Mouse (Mus musculus) neural tube, embryonic 13.5 days (tissue): ENCODE data around the gene Adat1. TPM values are rescaled to one million over a fixed set of nuclear protein-coding genes. Genes with fewer than 3 reads are reported as not detected.

Experiments used
- ATAC-seq: fragments of 200-750 bp; cut with Nextera tagmentation; 2 replicates; pipeline ENCODE4 v1.8.0; 2017; ENCODE audit warnings: low read depth, mild to moderate bottlenecking, moderate TSS enrichment, moderate library complexity
- H3K27ac ChIP-seq: fragments of 300-500 bp; sonication (generic); replicated peaks from 2 replicates; pipeline ENCODE4 v1.5.1; 2015; ENCODE audit warnings: moderate library complexity, mild to moderate bottlenecking, inconsistent platforms
- H3K27me3 ChIP-seq: fragments of 300-500 bp; sonication (generic); 2 replicates; pipeline ENCODE4 v1.6.1; 2015; ENCODE audit warnings: mild to moderate bottlenecking, inconsistent platforms
- H3K36me3 ChIP-seq: fragments of 300-500 bp; sonication (generic); 2 replicates; pipeline ENCODE4 v1.6.1; 2015; ENCODE audit warnings: mild to moderate bottlenecking, inconsistent platforms
- H3K4me1 ChIP-seq: fragments of 300-500 bp; sonication (generic); replicated peaks from 2 replicates; pipeline ENCODE4 v1.6.1; 2015; ENCODE audit warnings: inconsistent platforms
- H3K4me2 ChIP-seq: fragments of 300-500 bp; sonication (generic); 2 replicates; pipeline ENCODE4 v1.6.1; 2015; ENCODE audit warnings: inconsistent platforms, mild to moderate bottlenecking, moderate library complexity
- H3K4me3 ChIP-seq: fragments of 300-500 bp; sonication (generic); 2 replicates; pipeline ENCODE4 v1.5.1; 2015; ENCODE audit warnings: mild to moderate bottlenecking, inconsistent platforms
- H3K9ac ChIP-seq: fragments of 300-500 bp; sonication (generic); 2 replicates; pipeline ENCODE4 v1.6.1; 2015; ENCODE audit warnings: moderate library complexity, mild to moderate bottlenecking, inconsistent platforms
- H3K9me3 ChIP-seq: fragments of 300-500 bp; sonication (generic); 2 replicates; pipeline ENCODE4 v1.6.1; 2016; ENCODE audit warnings: inconsistent platforms
- WGBS: fragments of 180-500 bp; shearing (Covaris S2); methylation state at CpG from one replicate; pipeline ENCODE4 v1.1.7; 2015; 5-methylcytosine and 5-hydroxymethylcytosine counted together
- polyA plus RNA-seq: library from polyadenylated mRNA; unstranded; fragments of >200 nt; fragmentation: Nextera tagmentation; extraction: Ambion mirVana; gene quantifications from 2 replicates; pipeline ENCODE4 v1.2.1, GENCODE M21; 2015

Gene Adat1
- polyA plus RNA-seq, 1 experiment from 2014 or later: 8.9 TPM

- Histone ChIP-seq H3K4me3 (peak overlapping the region; percentile 64), H3K27me3 (no peaks in the 10 kb centered on the region), H3K9me3 (no peaks in the 10 kb centered on the region), H3K9ac (peak overlapping the region; percentile 79), H3K27ac (peak overlapping the region; percentile 92), H3K36me3 (no peaks in the 10 kb centered on the region), H3K4me1 (peaks cover 17% of the 10 kb centered on the region), H3K4me2 (peak overlapping the region; percentile 71)
- no peak; the same call in 1 of the 2 replicates for ATAC-seq
- 27% methylated on average over 19 of the region's 19 CpGs for WGBS
Observed at GRCm38 (mm10) chr8:111932580-111933336, 59.3 kb downstream of the Adat1 start.

- Histone ChIP-seq H3K4me1 (peaks cover 17% of the 10 kb centered on the region), H3K9me3 (no peaks in the 10 kb centered on the region), H3K4me2 (no peak overlapping the region), H3K27ac (no peak overlapping the region), H3K27me3 (no peaks in the 10 kb centered on the region), H3K36me3 (0 out of 2 replicates have a peak, but pooled peaks cover 2% of the 10 kb centered on the region), H3K4me3 (no peak overlapping the region), H3K9ac (no peak overlapping the region)
- 77% methylated on average over 16 of the region's 16 CpGs for WGBS
- no peak for ATAC-seq
Observed at GRCm38 (mm10) chr8:111931721-111932120, 60.4 kb downstream of the Adat1 start.

GRCm38 (mm10) chr8:111929648-111930344, 62.3 kb downstream of the Adat1 start:
- Histone ChIP-seq H3K9ac (no peak overlapping the region), H3K4me1 (peaks cover 17% of the 10 kb centered on the region), H3K27me3 (no peaks in the 10 kb centered on the region), H3K4me3 (no peak overlapping the region), H3K9me3 (no peaks in the 10 kb centered on the region), H3K36me3 (0 out of 2 replicates have a peak, but pooled peaks cover 2% of the 10 kb centered on the region), H3K4me2 (no peak overlapping the region), H3K27ac (no peak overlapping the region)
- ATAC-seq: no peak
- WGBS: 81% methylated on average over 8 of the region's 8 CpGs

GRCm38 (mm10) chr8:111924976-111925375, 67.1 kb downstream of the Adat1 start:
- Histone ChIP-seq H3K4me3 (no peak overlapping the region), H3K9me3 (no peaks in the 10 kb centered on the region), H3K9ac (no peak overlapping the region), H3K27ac (no peak overlapping the region), H3K4me1 (no peaks in the 10 kb centered on the region), H3K27me3 (no peaks in the 10 kb centered on the region), H3K4me2 (no peak overlapping the region), H3K36me3 (0 out of 2 replicates have a peak, but pooled peaks cover 2% of the 10 kb centered on the region)
- 87% methylated on average over 7 of the region's 7 CpGs for whole genome bisulfite sequencing
- no peak for ATAC-seq

- H3K27ac ChIP-seq: no peak overlapping the region
- no peaks in the 10 kb centered on the region for H3K27me3 ChIP-seq
- no peak; the same call in 1 of the 2 replicates for ATAC-seq
- peaks cover 7% of the 10 kb centered on the region for H3K36me3 ChIP-seq
- H3K4me2 ChIP-seq: no peak overlapping the region
- H3K9me3 ChIP-seq: no peaks in the 10 kb centered on the region
- 31% methylated on average over 10 of the region's 10 CpGs for WGBS
- no peak overlapping the region for H3K4me3 ChIP-seq
- H3K9ac ChIP-seq: no peak overlapping the region
- H3K4me1 ChIP-seq: no peaks in the 10 kb centered on the region
Observed at GRCm38 (mm10) chr8:111923383-111923804, 68.7 kb downstream of the Adat1 start.

- WGBS: 89% methylated on average over 4 of the region's 4 CpGs
- Histone ChIP-seq H3K4me1 (no peaks in the 10 kb centered on the region), H3K4me2 (no peak overlapping the region), H3K36me3 (peaks cover 21% of the 10 kb centered on the region), H3K27ac (no peak overlapping the region), H3K4me3 (no peak overlapping the region), H3K9me3 (no peaks in the 10 kb centered on the region), H3K9ac (no peak overlapping the region), H3K27me3 (no peaks in the 10 kb centered on the region)
- ATAC-seq: no peak
Observed at GRCm38 (mm10) chr8:111920971-111921370, 71.1 kb downstream of the Adat1 start.

GRCm38 (mm10) chr8:111919663-111920062, 72.4 kb downstream of the Adat1 start:
- Histone ChIP-seq H3K27me3 (no peaks in the 10 kb centered on the region), H3K4me1 (no peaks in the 10 kb centered on the region), H3K4me3 (no peak overlapping the region), H3K4me2 (no peak overlapping the region), H3K36me3 (peaks cover 21% of the 10 kb centered on the region), H3K9me3 (no peaks in the 10 kb centered on the region), H3K9ac (no peak overlapping the region), H3K27ac (no peak overlapping the region)
- 81% methylated on average over 2 of the region's 2 CpGs for WGBS
- ATAC-seq: no peak

Other genes with a start within 250 kb of the Adat1 start
- gene Bcar1, start 248.5 kb downstream of the Adat1 start, polyA plus RNA-seq: 51.0 and 51.6 TPM in 2 replicates
- 175 and 197 TPM in 2 replicates for gene Cfdp1, start 138.0 kb downstream of the Adat1 start, polyA plus RNA-seq
- gene Tmem170, start 115.6 kb downstream of the Adat1 start, polyA plus RNA-seq: 5.3 and 5.9 TPM in 2 replicates
- 4.2 and 6.0 TPM in 2 replicates for gene Chst5, start 81.9 kb downstream of the Adat1 start, polyA plus RNA-seq
- gene Tmem231, start 58.4 kb downstream of the Adat1 start, polyA plus RNA-seq: 16.0 and 16.3 TPM in 2 replicates
- 491 and 502 TPM in 2 replicates for gene Gabarapl2, start 51.6 kb downstream of the Adat1 start, polyA plus RNA-seq
- 167 and 179 TPM in 2 replicates for gene Kars, start 19.0 kb upstream of the Adat1 start, polyA plus RNA-seq
- 55.8 and 61.3 TPM in 2 replicates for gene Terf2ip, start 19.1 kb upstream of the Adat1 start, polyA plus RNA-seq
- gene Gm6793, start 22.7 kb upstream of the Adat1 start, polyA plus RNA-seq: 0.40 and 0.52 TPM in 2 replicates